Mouse (Mus musculus): ENCODE measurements around the gene Ripply3. TPM values are rescaled to one million over a fixed set of nuclear protein-coding genes. Genes with fewer than 3 reads are reported as not detected.

The Ripply3 gene
- polyA plus RNA-seq, 1 experiment from 2014 or later, result 1.1 TPM

DNA sequence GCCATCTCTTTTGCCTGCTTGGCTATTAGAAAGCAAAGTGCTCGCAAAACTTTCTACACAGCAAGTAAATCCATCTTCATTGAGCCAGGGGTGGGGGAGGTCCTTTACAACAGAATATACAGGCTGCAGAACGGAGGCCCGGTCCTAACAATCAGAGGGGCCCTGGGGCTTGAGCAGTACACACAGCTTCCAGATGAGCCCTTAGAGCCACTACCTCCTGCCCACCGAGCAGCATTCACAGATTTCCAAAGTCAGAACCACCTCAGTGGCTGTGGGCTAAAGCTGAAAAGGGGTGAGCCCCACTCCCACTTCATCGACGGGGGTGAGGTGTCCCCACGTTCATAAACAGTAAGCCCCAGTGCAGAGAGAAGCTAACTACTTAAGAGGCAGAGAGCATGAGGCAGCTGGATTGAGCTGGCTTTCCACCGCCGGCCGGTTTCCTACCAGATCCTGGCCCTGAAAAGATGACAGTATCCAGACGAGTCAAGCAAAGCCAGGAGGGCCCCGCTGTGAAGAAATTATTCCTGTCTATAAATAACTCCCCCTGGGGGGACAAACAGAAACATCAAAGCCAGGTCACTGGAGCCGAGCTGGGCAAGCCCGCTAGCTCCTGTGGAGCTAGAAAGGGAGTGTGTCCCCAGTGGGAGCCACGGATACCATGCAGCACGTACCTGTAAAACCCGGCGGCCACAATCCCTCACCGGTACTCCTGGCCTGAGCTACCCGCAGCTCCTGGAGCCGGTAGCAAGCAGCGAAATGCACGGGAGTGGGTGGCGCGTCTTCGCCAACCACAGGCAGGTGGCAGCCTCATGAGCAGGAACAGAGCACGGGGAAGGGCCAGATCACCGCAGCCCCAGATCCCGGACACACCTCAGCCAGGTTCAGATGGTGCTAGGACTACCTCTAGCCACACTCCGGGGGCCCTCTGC lies 25.7 kb upstream of the Ripply3 start:
- no peaks in the 10 kb centered on the region for H3K36me3 ChIP-seq
- 7% methylated on average over 30 of the region's 30 CpGs for WGBS
- peaks cover 16% of the 10 kb centered on the region for H3K4me1 ChIP-seq (replicated peaks)
- peak overlapping the region; percentile 61 for H3K27ac ChIP-seq (replicated peaks)
- H3K9me3 ChIP-seq, result no peaks in the 10 kb centered on the region
- H3K9ac ChIP-seq, result peak overlapping the region; percentile 45
- H3K27me3 ChIP-seq, result no peaks in the 10 kb centered on the region
- peak; percentile 77 for ATAC-seq (ENCODE audit: low FRiP score, low read depth)
- peak overlapping the region; percentile 30 for H3K4me3 ChIP-seq
- H3K4me2 ChIP-seq, result peak overlapping the region; percentile 56

DNA sequence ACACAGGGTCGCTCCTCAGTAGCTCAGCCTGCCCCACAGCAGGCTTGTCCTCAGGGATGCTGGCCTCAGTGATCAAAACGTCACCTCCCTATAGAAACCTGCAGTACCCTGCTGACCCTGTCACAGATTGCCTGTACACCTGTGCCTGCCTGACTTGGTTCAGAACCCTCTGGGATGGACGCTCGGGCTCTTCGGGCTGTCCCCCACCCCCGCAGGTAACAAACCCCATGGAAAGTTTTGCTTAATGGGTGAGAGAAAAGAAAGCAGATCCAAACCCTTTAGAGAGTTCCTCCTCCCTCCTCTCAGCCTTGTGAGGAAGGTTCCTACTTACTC lies 25.1 kb upstream of the Ripply3 start:
- H3K4me1 ChIP-seq (replicated peaks), result peaks cover 18% of the 10 kb centered on the region
- peak overlapping the region; percentile 61 for H3K27ac ChIP-seq (replicated peaks)
- no peak for ATAC-seq (ENCODE audit: low FRiP score, low read depth)
- no peaks in the 10 kb centered on the region for H3K27me3 ChIP-seq
- peak overlapping the region; percentile 30 for H3K4me3 ChIP-seq
- WGBS, result 36% methylated on average over 6 of the region's 6 CpGs
- H3K36me3 ChIP-seq, result no peaks in the 10 kb centered on the region
- H3K4me2 ChIP-seq, result peak overlapping the region; percentile 56
- peak overlapping the region; percentile 45 for H3K9ac ChIP-seq
- H3K9me3 ChIP-seq, result no peaks in the 10 kb centered on the region

DNA sequence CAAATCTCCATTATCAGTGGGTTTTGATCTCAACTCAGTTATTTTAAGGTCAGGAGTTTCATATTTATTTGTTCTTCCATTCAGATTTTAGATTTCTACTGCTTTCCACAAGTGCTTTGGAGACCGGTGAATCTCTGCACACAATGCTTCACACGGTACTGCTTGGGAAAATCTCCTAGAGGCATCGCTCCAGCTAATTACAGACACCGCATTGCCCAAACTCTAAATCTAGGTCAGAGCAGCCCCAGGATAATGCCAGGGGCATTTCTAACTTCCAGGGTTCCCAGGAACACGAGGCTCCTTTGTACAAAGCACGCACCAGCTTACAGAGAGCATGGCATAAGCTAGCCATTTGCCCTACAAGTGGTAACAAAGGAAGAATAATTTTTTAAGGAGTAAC lies 20.7 kb upstream of the Ripply3 start:
- Histone ChIP-seq H3K4me2 (no peak overlapping the region), H3K4me1 (replicated peaks) (peaks cover 23% of the 10 kb centered on the region)
- WGBS, result 48% methylated on average over 6 of the region's 6 CpGs

DNA sequence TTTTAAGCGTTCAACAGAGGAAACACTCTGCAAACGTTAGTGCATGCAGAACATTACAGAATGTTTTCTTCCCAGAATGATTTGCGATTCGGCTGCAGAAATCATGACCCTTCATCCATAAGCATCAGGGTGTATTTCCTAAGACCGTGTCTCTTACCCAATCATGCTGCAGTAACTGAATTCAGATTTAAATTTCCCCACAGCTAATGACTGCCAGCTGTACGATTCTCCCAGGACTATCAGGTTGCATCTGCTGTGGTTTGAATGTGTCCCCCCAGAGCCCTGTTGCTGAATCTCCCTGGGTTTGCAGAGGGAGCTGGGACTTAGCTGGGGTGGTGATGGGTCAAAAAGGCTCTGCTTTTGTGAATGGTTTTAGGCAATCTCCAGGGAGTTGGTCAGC lies 20.3 kb upstream of the Ripply3 start:
- Histone ChIP-seq H3K36me3 (no peaks in the 10 kb centered on the region), H3K4me2 (no peak overlapping the region), H3K27me3 (no peaks in the 10 kb centered on the region), H3K27ac (replicated peaks) (0 out of 2 replicates have a peak overlapping the region, but pooled peaks have one; percentile 15), H3K4me1 (replicated peaks) (peaks cover 18% of the 10 kb centered on the region), H3K9ac (no peak overlapping the region), H3K9me3 (no peaks in the 10 kb centered on the region), H3K4me3 (no peak overlapping the region)
- no peak for ATAC-seq (ENCODE audit: low FRiP score, low read depth)
- 39% methylated on average over 6 of the region's 6 CpGs for WGBS

More for the DNA sequence above, 20.7 kb upstream of the Ripply3 start:
- Histone ChIP-seq H3K27ac (replicated peaks) (0 out of 2 replicates have a peak overlapping the region, but pooled peaks have one; percentile 15), H3K9me3 (no peaks in the 10 kb centered on the region), H3K36me3 (no peaks in the 10 kb centered on the region), H3K27me3 (no peaks in the 10 kb centered on the region), H3K4me3 (no peak overlapping the region), H3K9ac (no peak overlapping the region)
- ATAC-seq (ENCODE audit: low FRiP score, low read depth), result no peak

DNA sequence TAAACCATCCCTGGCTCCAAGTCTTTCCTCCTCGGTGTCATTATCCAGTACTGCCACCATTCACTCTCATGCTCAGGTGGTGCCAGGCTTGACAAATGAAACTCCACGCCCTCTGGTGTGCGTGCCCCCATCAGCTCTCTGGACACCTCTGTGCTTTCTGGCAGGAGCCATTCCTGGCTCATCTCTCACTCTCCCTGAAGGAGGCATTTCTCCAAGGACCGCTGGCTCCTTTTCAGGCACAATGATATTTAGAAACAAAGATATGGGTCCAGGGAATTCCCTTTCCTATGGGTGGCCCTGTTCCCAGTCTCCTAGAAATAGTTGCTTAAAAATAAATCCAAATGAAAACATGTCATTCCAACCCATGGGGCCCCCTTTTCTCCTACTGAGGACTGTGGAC lies 19.2 kb upstream of the Ripply3 start:
- Histone ChIP-seq H3K4me1 (replicated peaks) (peaks cover 20% of the 10 kb centered on the region), H3K4me2 (no peak overlapping the region), H3K9me3 (no peaks in the 10 kb centered on the region), H3K4me3 (no peak overlapping the region), H3K27ac (replicated peaks) (no peak overlapping the region), H3K27me3 (no peaks in the 10 kb centered on the region), H3K9ac (no peak overlapping the region), H3K36me3 (no peaks in the 10 kb centered on the region)
- WGBS, result 93% methylated on average over 4 of the region's 4 CpGs
- ATAC-seq (ENCODE audit: low FRiP score, low read depth), result no peak

GRCm38 (mm10) chr16:94311416-94311815 lies 16.8 kb upstream of the Ripply3 start:
- 36% methylated on average over 1 of the region's 1 CpGs for WGBS
- Histone ChIP-seq H3K27me3 (no peaks in the 10 kb centered on the region), H3K4me3 (peak overlapping the region; percentile 65), H3K36me3 (no peaks in the 10 kb centered on the region), H3K9ac (no peak overlapping the region; the same call in 1 of the 2 replicates), H3K9me3 (no peaks in the 10 kb centered on the region), H3K27ac (replicated peaks) (peak overlapping the region; percentile 100), H3K4me2 (peak overlapping the region; percentile 78), H3K4me1 (replicated peaks) (peaks cover 26% of the 10 kb centered on the region)
- ATAC-seq (ENCODE audit: low FRiP score, low read depth), result no peak

GRCm38 (mm10) chr16:94311931-94312330 lies 16.3 kb upstream of the Ripply3 start:
- Histone ChIP-seq H3K9me3 (no peaks in the 10 kb centered on the region), H3K27me3 (no peaks in the 10 kb centered on the region), H3K4me2 (peak overlapping the region; percentile 78), H3K4me1 (replicated peaks) (peaks cover 26% of the 10 kb centered on the region), H3K36me3 (no peaks in the 10 kb centered on the region), H3K9ac (peak overlapping the region; percentile 83; the same call in 1 of the 2 replicates), H3K4me3 (peak overlapping the region; percentile 65), H3K27ac (replicated peaks) (peak overlapping the region; percentile 100)
- whole genome bisulfite sequencing, result 57% methylated on average over 4 of the region's 4 CpGs
- no peak for ATAC-seq (ENCODE audit: low FRiP score, low read depth)

DNA sequence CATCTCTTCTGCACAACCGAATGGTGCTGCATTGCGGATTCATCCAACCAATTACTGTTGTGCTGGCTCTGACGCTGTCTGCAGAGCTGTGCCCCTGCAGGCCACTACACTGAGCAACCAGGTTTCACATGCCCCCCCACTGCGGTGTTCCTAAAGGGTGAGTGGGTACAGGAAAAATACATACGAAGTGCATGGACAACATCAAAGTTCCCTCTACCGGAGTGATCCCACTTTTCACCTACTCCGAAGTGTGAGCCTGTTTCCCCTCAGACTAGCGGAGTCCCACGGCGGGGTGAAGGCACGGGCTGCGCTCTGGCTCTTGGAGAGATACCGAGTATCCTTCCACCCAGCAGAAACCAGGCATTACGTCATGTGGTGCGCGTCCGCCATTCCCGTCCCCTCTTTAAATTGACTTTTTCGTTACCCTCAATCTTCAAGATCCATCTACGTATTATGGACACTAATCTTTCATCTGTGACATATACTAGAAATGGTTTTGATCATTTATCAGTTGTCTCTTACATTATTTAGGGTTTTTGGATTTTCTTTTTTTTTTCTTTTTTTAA lies 15.5 kb upstream of the Ripply3 start:
- no peaks in the 10 kb centered on the region for H3K9me3 ChIP-seq
- peak overlapping the region; percentile 65 for H3K4me3 ChIP-seq
- peak overlapping the region; percentile 78 for H3K4me2 ChIP-seq
- H3K4me1 ChIP-seq (replicated peaks), result peaks cover 22% of the 10 kb centered on the region
- under 1% methylated on average over 20 of the region's 20 CpGs for WGBS
- peak overlapping the region; percentile 100 for H3K27ac ChIP-seq (replicated peaks)
- peak; percentile 91 for ATAC-seq (ENCODE audit: low FRiP score, low read depth)
- peak overlapping the region; percentile 83 for H3K9ac ChIP-seq
- H3K36me3 ChIP-seq, result no peaks in the 10 kb centered on the region
- no peaks in the 10 kb centered on the region for H3K27me3 ChIP-seq

DNA sequence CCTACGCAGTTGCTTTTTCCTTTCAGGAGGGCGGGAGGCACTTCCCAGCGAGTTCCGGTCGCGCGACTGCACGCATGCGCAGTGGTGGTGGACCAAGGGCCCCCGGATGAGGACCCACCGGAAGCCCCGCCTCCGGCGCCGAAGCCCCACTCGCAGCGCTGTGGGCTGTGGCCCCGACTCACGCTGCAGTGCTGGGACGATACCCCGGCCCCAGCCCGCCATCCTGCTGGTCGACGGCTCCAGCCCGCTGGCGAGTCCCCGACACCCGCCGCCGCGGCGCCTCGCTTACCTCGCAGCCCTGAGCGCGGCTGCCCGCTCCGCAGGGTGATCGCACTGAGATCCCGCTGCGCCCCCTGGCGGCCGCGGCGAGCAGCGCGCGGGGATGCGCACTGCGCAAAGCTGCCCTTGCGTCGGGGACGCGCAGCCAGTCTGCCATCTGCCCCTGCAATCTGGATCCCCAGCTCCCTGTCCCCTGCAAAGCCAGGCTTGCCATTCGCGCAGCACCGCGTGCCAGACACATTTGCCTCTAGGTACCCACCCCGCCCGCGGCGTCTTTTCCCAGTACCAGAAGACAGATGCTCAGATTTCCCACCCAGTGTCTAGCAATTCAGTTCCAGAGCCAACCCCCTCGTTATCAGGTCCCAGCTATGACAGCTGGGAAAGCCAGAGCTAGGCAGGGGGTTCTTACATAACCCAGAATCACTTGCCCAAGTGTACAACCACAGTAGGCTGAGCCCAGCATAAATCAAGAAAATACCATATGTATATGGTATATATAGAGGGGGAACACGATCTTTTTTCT lies 14.8 kb upstream of the Ripply3 start, which contains the start of gene Hlcs:
TSS of gene Hlcs (minus strand) at position 343 of the 802 bp plus-strand sequence.
- Histone ChIP-seq H3K4me2 (peak within 1 kb of the TSS; percentile 78), H3K9me3 (no peaks in the 10 kb centered on the region), H3K9ac (peak within 1 kb of the TSS; percentile 83), H3K27me3 (no peaks in the 10 kb centered on the region), H3K27ac (replicated peaks) (peak within 1 kb of the TSS; percentile 100), H3K36me3 (no peaks in the 10 kb centered on the region), H3K4me1 (replicated peaks) (peaks cover 22% of the 10 kb centered on the region), H3K4me3 (peak within 1 kb of the TSS; percentile 65)
- under 1% methylated on average over 64 of the region's 64 CpGs for WGBS
- ATAC-seq (ENCODE audit: low FRiP score, low read depth), result peak; percentile 92

DNA sequence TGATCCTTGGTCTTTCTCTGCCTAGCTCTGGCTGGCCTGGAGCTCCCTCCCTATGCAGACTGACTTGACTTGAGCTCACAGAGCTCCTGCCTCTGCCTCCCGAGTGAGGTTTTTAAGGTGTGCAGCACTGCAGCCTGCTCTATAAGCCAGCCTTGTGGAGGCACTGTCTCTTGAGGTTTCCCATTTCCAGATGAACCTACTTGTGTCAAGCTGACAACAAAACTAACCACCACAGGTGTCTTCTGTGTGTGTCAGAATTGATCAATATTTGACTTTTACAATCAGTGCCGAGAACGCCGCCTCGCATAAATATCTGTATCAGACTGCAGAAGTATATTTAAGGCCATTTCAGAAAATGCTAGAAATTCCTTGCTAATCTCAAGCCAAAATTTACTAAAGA lies 13.6 kb upstream of the Ripply3 start:
- WGBS, result 91% methylated on average over 5 of the region's 5 CpGs
- Histone ChIP-seq H3K36me3 (no peaks in the 10 kb centered on the region), H3K4me2 (no peak overlapping the region), H3K9me3 (no peaks in the 10 kb centered on the region), H3K4me3 (no peak overlapping the region), H3K9ac (no peak overlapping the region), H3K4me1 (replicated peaks) (peaks cover 22% of the 10 kb centered on the region), H3K27ac (replicated peaks) (peak overlapping the region; percentile 100), H3K27me3 (no peaks in the 10 kb centered on the region)
- no peak for ATAC-seq (ENCODE audit: low FRiP score, low read depth)

DNA sequence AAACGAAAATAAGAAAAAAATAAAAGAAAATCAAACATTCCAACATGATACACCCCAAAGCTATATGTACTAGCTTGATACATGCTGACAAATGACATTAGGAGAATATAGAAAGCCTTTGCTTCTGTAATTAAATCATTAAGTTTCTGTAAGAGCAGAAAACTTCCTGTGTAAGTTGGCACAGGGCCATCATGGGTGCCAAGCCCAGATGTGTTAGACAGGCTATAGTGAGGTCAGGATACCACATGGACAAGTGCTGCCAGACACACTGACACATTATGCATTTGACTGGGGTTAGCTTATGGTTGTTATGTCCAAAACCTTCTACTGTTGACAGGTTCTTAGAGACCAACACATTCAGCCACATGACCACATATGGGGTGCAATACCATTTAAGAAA lies 13.0 kb upstream of the Ripply3 start:
- H3K27me3 ChIP-seq, result no peaks in the 10 kb centered on the region
- no peak overlapping the region for H3K9ac ChIP-seq
- no peak overlapping the region for H3K27ac ChIP-seq (replicated peaks)
- no peak overlapping the region for H3K4me3 ChIP-seq
- no peak for ATAC-seq (ENCODE audit: low FRiP score, low read depth)
- no peaks in the 10 kb centered on the region for H3K36me3 ChIP-seq
- no peaks in the 10 kb centered on the region for H3K9me3 ChIP-seq
- no peak overlapping the region for H3K4me2 ChIP-seq
- H3K4me1 ChIP-seq (replicated peaks), result peaks cover 22% of the 10 kb centered on the region
- 48% methylated on average over 1 of the region's 1 CpGs for WGBS

Measured in hindbrain, embryonic 15.5 days (tissue).